Mouse (Mus musculus): ENCODE data around the gene Rack1. TPM values are rescaled to one million over a fixed set of nuclear protein-coding genes. Genes with fewer than 3 reads are reported as not detected.
A peak's percentile ranks its signal among the peaks of the same experiment; 100 is the strongest.

Gene Rack1
- polyA plus RNA-seq, 2 experiments, result 995 to 2,038 TPM

GRCm38 (mm10) chr11:48795221-48795620 lies 4.9 kb upstream of the Rack1 start:
- H3K36me3 ChIP-seq (ENCODE audit: control insufficient read depth, insufficient read depth, low read length), result no peaks in the 10 kb centered on the region
- DNase-seq (ENCODE audit: low spot score), result no peak
- no peak overlapping the region for H3K9ac ChIP-seq (ENCODE audit: low read depth, low read length, severe bottlenecking)
- H3K27me3 ChIP-seq (ENCODE audit: control insufficient read depth, insufficient read depth, low read length), result no peaks in the 10 kb centered on the region
- H3K9me3 ChIP-seq (ENCODE audit: control insufficient read depth, low read length), result no peaks in the 10 kb centered on the region
- WGBS, result 90% methylated on average over 7 of the region's 7 CpGs
- no peak overlapping the region for H3K4me3 ChIP-seq (replicated peaks; ENCODE audit: low read length)
- no peak overlapping the region for H3K4me2 ChIP-seq (replicated peaks; ENCODE audit: low read depth, low read length, severe bottlenecking)
- no peak for ATAC-seq (ENCODE audit: low FRiP score, low read depth)
- 0 out of 2 replicates have a peak, but pooled peaks cover 2% of the 10 kb centered on the region for H3K4me1 ChIP-seq (ENCODE audit: control insufficient read depth, insufficient read depth, low read length)
- no peak for TF ChIP-seq POLR2A (IDR thresholded peaks at IDR 0.05; ENCODE audit: borderline replicate concordance, extremely low read depth, insufficient read depth, insufficient read length)
- no peak overlapping the region for H3K27ac ChIP-seq (replicated peaks; ENCODE audit: low read depth, low read length)

- no peak for TF ChIP-seq POLR2A (IDR thresholded peaks at IDR 0.05; ENCODE audit: borderline replicate concordance, extremely low read depth, insufficient read depth, insufficient read length)
- Histone ChIP-seq H3K9ac (ENCODE audit: low read depth, low read length, severe bottlenecking) (no peak overlapping the region), H3K27ac (replicated peaks; ENCODE audit: low read depth, low read length) (no peak overlapping the region), H3K4me1 (ENCODE audit: control insufficient read depth, insufficient read depth, low read length) (peaks cover 2% of the 10 kb centered on the region; the same call in 1 of the 2 replicates), H3K9me3 (ENCODE audit: control insufficient read depth, low read length) (no peaks in the 10 kb centered on the region), H3K4me3 (replicated peaks; ENCODE audit: low read length) (no peak overlapping the region), H3K4me2 (replicated peaks; ENCODE audit: low read depth, low read length, severe bottlenecking) (no peak overlapping the region), H3K36me3 (ENCODE audit: control insufficient read depth, insufficient read depth, low read length) (peaks cover 3% of the 10 kb centered on the region), H3K27me3 (ENCODE audit: control insufficient read depth, insufficient read depth, low read length) (no peaks in the 10 kb centered on the region)
- DNase-seq (ENCODE audit: low spot score), result no peak
- no peak for ATAC-seq (ENCODE audit: low FRiP score, low read depth)
- WGBS, result 79% methylated on average over 4 of the region's 4 CpGs
These were observed 3.8 kb upstream of the Rack1 start for GRCm38 (mm10) chr11:48796290-48796689.

- ATAC-seq (ENCODE audit: low FRiP score, low read depth), result no peak
- no peaks in the 10 kb centered on the region for H3K27me3 ChIP-seq (ENCODE audit: control insufficient read depth, insufficient read depth, low read length)
- H3K27ac ChIP-seq (replicated peaks; ENCODE audit: low read depth, low read length), result no peak overlapping the region
- DNase-seq (ENCODE audit: low spot score), result no peak
- peaks cover 13% of the 10 kb centered on the region for H3K36me3 ChIP-seq (ENCODE audit: control insufficient read depth, insufficient read depth, low read length)
- peaks cover 12% of the 10 kb centered on the region for H3K4me1 ChIP-seq (ENCODE audit: control insufficient read depth, insufficient read depth, low read length)
- no peak overlapping the region for H3K9ac ChIP-seq (ENCODE audit: low read depth, low read length, severe bottlenecking)
- no peak for TF ChIP-seq POLR2A (IDR thresholded peaks at IDR 0.05; ENCODE audit: borderline replicate concordance, extremely low read depth, insufficient read depth, insufficient read length)
- WGBS, result 90% methylated on average over 5 of the region's 5 CpGs
- no peaks in the 10 kb centered on the region for H3K9me3 ChIP-seq (ENCODE audit: control insufficient read depth, low read length)
- no peak overlapping the region for H3K4me3 ChIP-seq (replicated peaks; ENCODE audit: low read length)
- no peak overlapping the region for H3K4me2 ChIP-seq (replicated peaks; ENCODE audit: low read depth, low read length, severe bottlenecking)
These were observed 2.8 kb upstream of the Rack1 start for GRCm38 (mm10) chr11:48797287-48797686.

- H3K27me3 ChIP-seq (ENCODE audit: control insufficient read depth, insufficient read depth, low read length), result no peaks in the 10 kb centered on the region
- peaks cover 13% of the 10 kb centered on the region for H3K4me1 ChIP-seq (ENCODE audit: control insufficient read depth, insufficient read depth, low read length)
- no peak overlapping the region for H3K27ac ChIP-seq (replicated peaks; ENCODE audit: low read depth, low read length)
- ATAC-seq (ENCODE audit: low FRiP score, low read depth) (no peak), DNase-seq (ENCODE audit: low spot score) (no peak)
- H3K4me3 ChIP-seq (replicated peaks; ENCODE audit: low read length), result no peak overlapping the region
- WGBS, result 89% methylated on average over 7 of the region's 7 CpGs
- H3K4me2 ChIP-seq (replicated peaks; ENCODE audit: low read depth, low read length, severe bottlenecking), result 0 out of 2 replicates have a peak overlapping the region, but pooled peaks have one; percentile 89
- no peaks in the 10 kb centered on the region for H3K9me3 ChIP-seq (ENCODE audit: control insufficient read depth, low read length)
- H3K9ac ChIP-seq (ENCODE audit: low read depth, low read length, severe bottlenecking), result no peak overlapping the region; the same call in 1 of the 2 replicates
- no peak for TF ChIP-seq POLR2A (IDR thresholded peaks at IDR 0.05; ENCODE audit: borderline replicate concordance, extremely low read depth, insufficient read depth, insufficient read length)
- peaks cover 23% of the 10 kb centered on the region for H3K36me3 ChIP-seq (ENCODE audit: control insufficient read depth, insufficient read depth, low read length)
These were observed 1.8 kb upstream of the Rack1 start for GRCm38 (mm10) chr11:48798308-48798707.

GRCm38 (mm10) chr11:48798984-48799920 lies 880 bp upstream of the Rack1 start:
- TF ChIP-seq POLR2A (IDR thresholded peaks at IDR 0.05; ENCODE audit: borderline replicate concordance, extremely low read depth, insufficient read depth, insufficient read length), result no peak
- ATAC-seq (ENCODE audit: low FRiP score, low read depth) (peak; percentile 29), DNase-seq (ENCODE audit: low spot score) (no peak)
- Histone ChIP-seq H3K4me2 (replicated peaks; ENCODE audit: low read depth, low read length, severe bottlenecking) (peak overlapping the region; percentile 89), H3K27me3 (ENCODE audit: control insufficient read depth, insufficient read depth, low read length) (no peaks in the 10 kb centered on the region), H3K4me1 (ENCODE audit: control insufficient read depth, insufficient read depth, low read length) (peaks cover 13% of the 10 kb centered on the region), H3K36me3 (ENCODE audit: control insufficient read depth, insufficient read depth, low read length) (peaks cover 32% of the 10 kb centered on the region), H3K9me3 (ENCODE audit: control insufficient read depth, low read length) (no peaks in the 10 kb centered on the region), H3K9ac (ENCODE audit: low read depth, low read length, severe bottlenecking) (peak overlapping the region; percentile 87), H3K27ac (replicated peaks; ENCODE audit: low read depth, low read length) (peak overlapping the region; percentile 97), H3K4me3 (replicated peaks; ENCODE audit: low read length) (peak overlapping the region; percentile 73)
- WGBS, result 8% methylated on average over 18 of the region's 18 CpGs

Data from limb, embryonic 14.5 days (tissue).